Comparison of ENCODE assay signal across 29 mouse cellular contexts in the genomic region with DNA sequence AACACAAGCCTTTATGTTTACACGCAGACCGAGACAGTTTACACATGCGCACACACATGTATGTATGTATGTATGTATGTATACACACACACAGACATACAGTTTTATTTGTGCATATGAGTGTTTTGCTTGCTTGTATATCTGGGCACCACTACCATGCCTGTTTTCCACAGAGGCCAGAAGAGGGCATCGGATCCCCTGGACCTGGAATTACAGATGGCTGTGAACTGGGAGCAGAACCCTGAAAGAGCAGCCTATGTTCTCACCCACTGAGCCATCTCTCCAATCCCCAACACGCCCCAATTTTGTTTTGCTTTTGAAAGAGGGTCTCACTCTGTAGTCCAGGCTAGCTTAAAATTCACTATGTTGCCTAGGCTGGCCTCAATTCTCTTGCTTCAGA. TPM values are rescaled to one million over a fixed set of nuclear protein-coding genes. Genes with fewer than 3 reads are reported as not detected.
DNase-seq lines count a peak whose midpoint lies in the region; ATAC-seq and TF ChIP-seq lines count a peak whose summit lies in the region.
"Had no signal": no experiment of that assay in that cellular context is flagged by ENCODE, and none has a peak within 500 bp of the region (broad histone marks: within the 10 kb centered on the region; RNA-seq: fewer than 3 reads in every experiment).

No protein-coding gene starts in this region.

- TF ChIP-seq EP300 in stomach, postnatal 0 days (optimal IDR thresholded peaks at IDR 0.05) = no peak

- H3K4me3 ChIP-seq in cerebellum, adult 2 months (replicated peaks; ENCODE audit: insufficient read depth, low read depth, low read length) = no peak overlapping the region
- H3K4me3 ChIP-seq in kidney, postnatal 0 days (replicated peaks; ENCODE audit: low read depth, low read length) = no peak overlapping the region
- no peak overlapping the region for H3K4me3 ChIP-seq in stomach, postnatal 0 days (ENCODE audit: low read depth, low read length)
- H3K4me3 ChIP-seq: liver, embryonic 15.5 days; megakaryocyte, embryonic 14.5 days had no signal

- H3K4me2 ChIP-seq in kidney, postnatal 0 days (ENCODE audit: low read length) = no peak overlapping the region
- no peak overlapping the region for H3K4me2 ChIP-seq in stomach, postnatal 0 days (replicated peaks; ENCODE audit: low read depth)
- H3K4me2 ChIP-seq: liver, embryonic 15.5 days had no signal

- H3K9me3 ChIP-seq in kidney, postnatal 0 days (replicated peaks; ENCODE audit: low read length) = no peaks in the 10 kb centered on the region
- H3K9me3 ChIP-seq in stomach, postnatal 0 days (ENCODE audit: control insufficient read depth, low read length) = no peaks in the 10 kb centered on the region
- H3K9me3 ChIP-seq: forebrain, embryonic 10.5 days; heart, embryonic 12.5 days; hindbrain, embryonic 12.5 days; liver, embryonic 15.5 days; megakaryocyte, embryonic 14.5 days; neural tube, embryonic 15.5 days; stomach, embryonic 15.5 days had no signal

- no peak for ATAC-seq in kidney, postnatal 0 days (replicated peaks; ENCODE audit: low FRiP score, low read depth)
- ATAC-seq in stomach, postnatal 0 days (ENCODE audit: low FRiP score, low TSS enrichment) = no peak
- ATAC-seq: forebrain, postnatal 0 days; intestine, embryonic 16.5 days had no signal

- no peaks in the 10 kb centered on the region for H3K27me3 ChIP-seq in cerebellum, adult 2 months (ENCODE audit: control insufficient read depth, insufficient read depth, low read length)
- H3K27me3 ChIP-seq in kidney, postnatal 0 days (ENCODE audit: insufficient read depth, low read length) = peaks cover 9% of the 10 kb centered on the region
- H3K27me3 ChIP-seq in stomach, postnatal 0 days (ENCODE audit: control insufficient read depth, insufficient read depth, low read length) = peaks cover 3% of the 10 kb centered on the region; the same call in 1 of the 2 replicates

- 0 out of 2 replicates have a peak, but pooled peaks have one; percentile 12 for TF ChIP-seq CTCF in cerebellum, adult 2 months (IDR thresholded peaks at IDR 0.05; ENCODE audit: borderline replicate concordance, insufficient read depth, low read depth, low read length)
- TF ChIP-seq CTCF in kidney, postnatal 0 days (IDR thresholded peaks at IDR 0.05; ENCODE audit: low read depth) = peak; percentile 32
- TF ChIP-seq CTCF in stomach, postnatal 0 days (IDR thresholded peaks at IDR 0.05; ENCODE audit: low read depth) = peak; percentile 26; the same call in 1 of the 2 replicates

- H3K9ac ChIP-seq in kidney, postnatal 0 days (ENCODE audit: low read depth, low read length) = no peak overlapping the region
- no peak overlapping the region for H3K9ac ChIP-seq in stomach, postnatal 0 days (ENCODE audit: low read length)
- H3K9ac ChIP-seq: heart, embryonic 12.5 days; liver, embryonic 15.5 days; stomach, embryonic 15.5 days had no signal

- no peak for TF ChIP-seq POLR2A in cerebellum, adult 2 months (IDR thresholded peaks at IDR 0.05; ENCODE audit: borderline replicate concordance, insufficient read depth, low read length)

- no peaks in the 10 kb centered on the region for H3K36me3 ChIP-seq in kidney, postnatal 0 days (ENCODE audit: insufficient read depth, low read length)
- H3K36me3 ChIP-seq in stomach, postnatal 0 days (ENCODE audit: control insufficient read depth, insufficient read depth, low read length) = no peaks in the 10 kb centered on the region
- H3K36me3 ChIP-seq: heart, embryonic 12.5 days; hindbrain, embryonic 12.5 days; liver, embryonic 15.5 days; neural tube, embryonic 15.5 days; stomach, embryonic 15.5 days had no signal

- H3K4me1 ChIP-seq in cerebellum, adult 2 months (ENCODE audit: control insufficient read depth, insufficient read depth, low read length) = no peaks in the 10 kb centered on the region; the same call in none of the 2 replicates
- H3K4me1 ChIP-seq in kidney, postnatal 0 days (replicated peaks; ENCODE audit: insufficient read depth, low read length) = no peaks in the 10 kb centered on the region
- no peaks in the 10 kb centered on the region for H3K4me1 ChIP-seq in stomach, postnatal 0 days (replicated peaks; ENCODE audit: control insufficient read depth, insufficient read depth)

- WGBS in cerebellum, adult 2 months = 50% methylated on average over 5 of the region's 5 CpGs
- WGBS in kidney, postnatal 0 days = 56% methylated on average over 5 of the region's 5 CpGs
- WGBS in stomach, postnatal 0 days = 47% methylated on average over 5 of the region's 5 CpGs

- DNase-seq in cerebellum, adult 2 months = peak in 1 of 2 experiments; percentile 43
- no peak for DNase-seq in cerebellum, postnatal 10 days
- DNase-seq in kidney, postnatal 0 days (ENCODE audit: low spot score) = no peak
- no peak for DNase-seq in kidney, postnatal 14 days
- DNase-seq in retina, embryonic 14.5 days (ENCODE audit: low spot score) = peak; percentile 26
- DNase-seq in retina, postnatal 1 day = no peak
- no peak for DNase-seq in stomach, postnatal 0 days (ENCODE audit: low spot score)
- DNase-seq in layer of hippocampus, adult 18-20 months (ENCODE audit: low spot score in 2 of 2) = no peak
- DNase-seq: forebrain, postnatal 0 days; heart, postnatal 14 days; layer of hippocampus, postnatal 36 days; lung, postnatal 14 days; right cerebral cortex, postnatal 25 days; thymus, postnatal 14 days had no signal

- no peak overlapping the region for H3K27ac ChIP-seq in cerebellum, adult 2 months (ENCODE audit: insufficient read depth, low read length)
- no peak overlapping the region for H3K27ac ChIP-seq in kidney, postnatal 0 days
- no peak overlapping the region for H3K27ac ChIP-seq in stomach, postnatal 0 days (replicated peaks)
- H3K27ac ChIP-seq: hindbrain, embryonic 12.5 days; liver, embryonic 15.5 days; stomach, embryonic 15.5 days had no signal

RNA-seq across cellular contexts. Expression of a gene that starts 1.5 kb away (rescaled TPM):
- 105 and 107 TPM in 2 replicates for polyA plus RNA-seq in cerebellum, adult 2 months (2012; rRNA removed)
- polyA plus RNA-seq in kidney, postnatal 0 days (2015; fragmentation: Nextera tagmentation; extraction: Ambion mirVana) = 13.8 and 15.7 TPM in 2 replicates
- polyA plus RNA-seq in stomach, postnatal 0 days (2015; fragmentation: Nextera tagmentation; extraction: Ambion mirVana) = 7.9 and 10.1 TPM in 2 replicates
- 100 to 1,000 TPM; 186 to 208 TPM for total RNA-seq in layer of hippocampus, adult 18-20 months (2021)

RNA-seq across cellular contexts. Expression of a gene that starts 23.2 kb away (rescaled TPM):
- not detected in 2 replicates for polyA plus RNA-seq in cerebellum, adult 2 months (2012; rRNA removed)
- polyA plus RNA-seq in kidney, postnatal 0 days (2015; fragmentation: Nextera tagmentation; extraction: Ambion mirVana) = not detected in 2 replicates
- 52.0 and 84.7 TPM in 2 replicates for polyA plus RNA-seq in stomach, postnatal 0 days (2015; fragmentation: Nextera tagmentation; extraction: Ambion mirVana)
- not detected for total RNA-seq in layer of hippocampus, adult 18-20 months (2021)
- total RNA-seq: adrenal gland, postnatal 14 days; forebrain, postnatal 0 days; heart, postnatal 14 days; layer of hippocampus, postnatal 36 days; left cerebral cortex, postnatal 14 days had no signal
- polyA plus RNA-seq: forebrain, embryonic 10.5 days; gonadal fat pad, adult 2 months; heart, embryonic 12.5 days; kidney, embryonic 14.5 days; large intestine, adult 2 months; liver, embryonic 15.5 days; myocyte; neural tube, embryonic 15.5 days; spleen, adult 2 months had no signal

RNA-seq across cellular contexts. Expression of a gene that starts 37.7 kb away (rescaled TPM):
- polyA plus RNA-seq in cerebellum, adult 2 months (2012; rRNA removed) = 430 and 502 TPM in 2 replicates
- polyA plus RNA-seq in kidney, postnatal 0 days (2015; fragmentation: Nextera tagmentation; extraction: Ambion mirVana) = 1,736 and 1,746 TPM in 2 replicates
- polyA plus RNA-seq in stomach, postnatal 0 days (2015; fragmentation: Nextera tagmentation; extraction: Ambion mirVana) = 1,487 and 1,495 TPM in 2 replicates
- 100 to 1,000 TPM; 739 to 776 TPM for total RNA-seq in layer of hippocampus, adult 18-20 months (2021)

RNA-seq across cellular contexts. Expression of a gene that starts 40.2 kb away (rescaled TPM):
- 127 and 162 TPM in 2 replicates for polyA plus RNA-seq in cerebellum, adult 2 months (2012; rRNA removed)
- 119 and 129 TPM in 2 replicates for polyA plus RNA-seq in kidney, postnatal 0 days (2015; fragmentation: Nextera tagmentation; extraction: Ambion mirVana)
- 234 and 259 TPM in 2 replicates for polyA plus RNA-seq in stomach, postnatal 0 days (2015; fragmentation: Nextera tagmentation; extraction: Ambion mirVana)
- total RNA-seq in layer of hippocampus, adult 18-20 months (2021) = 10 to 100 TPM; 31.0 to 35.6 TPM

RNA-seq across cellular contexts. Expression of a gene that starts 57.2 kb away (rescaled TPM):
- 17.6 and 19.6 TPM in 2 replicates for polyA plus RNA-seq in cerebellum, adult 2 months (2012; rRNA removed)
- polyA plus RNA-seq in kidney, postnatal 0 days (2015; fragmentation: Nextera tagmentation; extraction: Ambion mirVana) = 51.4 and 54.5 TPM in 2 replicates
- polyA plus RNA-seq in stomach, postnatal 0 days (2015; fragmentation: Nextera tagmentation; extraction: Ambion mirVana) = 40.6 and 43.2 TPM in 2 replicates
- 10 to 100 TPM in 1 of 2 experiments, 1 to 10 TPM in 1; 9.8 to 11.2 TPM for total RNA-seq in layer of hippocampus, adult 18-20 months (2021)

Comparison
In these comparisons a context has a peak if more than half of its experiments do, and no peak if none do; other contexts are left out.
1. RNA of a gene that starts 23.2 kb away (polyA plus RNA-seq): 52.0 to 84.7 TPM in stomach, postnatal 0 days; not detected in cerebellum, adult 2 months and not detected in kidney, postnatal 0 days; every median in the first group is over 10 times any median in the second.
2. Peak in every context shown above with its lines, with median percentiles within 50 percentile points of each other: CTCF ChIP-seq.